Mouse (Mus musculus): ENCODE data around the gene Gm21680. TPM values are rescaled to one million over a fixed set of nuclear protein-coding genes. Genes with fewer than 3 reads are reported as not detected.

Gene Gm21680
- polyA plus RNA-seq (2014; fragmentation: Illumina TruSeq; extraction: RNeasy Lipid Tissue Mini Kit (QIAGEN cat#74804); ENCODE audit: low replicate concordance), result not detected

GRCm38 (mm10) chr5:25972563-25972962 is at the start of gene Gm21680:
TSS of gene Gm21680 (minus strand) at chr5:25972663.

GRCm38 (mm10) chr5:26004698-26005097 is 32.2 kb upstream of the Gm21680 start, which contains the start of gene Gm1979:
TSS of gene Gm1979 (minus strand) at chr5:26004798.

DNA sequence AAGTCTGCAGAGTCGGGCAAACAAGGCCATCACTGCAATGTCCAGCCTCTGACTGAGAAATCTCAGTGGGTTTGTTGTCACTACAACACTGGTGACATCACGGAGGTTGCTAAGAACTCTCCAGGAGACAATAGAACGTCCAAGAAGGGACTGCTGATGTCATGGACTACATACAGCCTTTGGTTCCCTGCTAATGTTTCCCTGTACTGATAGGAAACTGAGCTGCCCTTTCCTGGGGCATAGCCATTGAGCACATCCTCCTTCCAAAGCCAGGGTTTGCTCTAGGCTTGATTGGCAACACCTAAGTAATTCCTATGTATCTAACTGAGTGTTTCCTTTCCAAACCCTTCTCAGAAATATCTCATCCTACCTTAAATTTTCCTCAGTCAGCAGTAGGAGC is 16.1 kb upstream of the Gm21680 start, which contains the start of gene Gm21698:
TSS of gene Gm21698 (minus strand) at position 101 of the 400 bp plus-strand sequence.

GRCm38 (mm10) chr5:25954317-25954716 is 18.1 kb downstream of the Gm21680 start, which contains the start of gene Gm21671:
TSS of gene Gm21671 (minus strand) at chr5:25954417.

GRCm38 (mm10) chr5:25942281-25942680 is 30.2 kb downstream of the Gm21680 start, which contains the start of gene Gm21663:
TSS of gene Gm21663 (minus strand) at chr5:25942381.

Other genes with a start within 250 kb of the Gm21680 start
- 0.19 TPM for gene Actr3b, start 212.7 kb downstream of the Gm21680 start, polyA plus RNA-seq (2014; fragmentation: Illumina TruSeq; extraction: RNeasy Lipid Tissue Mini Kit (QIAGEN cat#74804); ENCODE audit: low replicate concordance)
- gene Gm21663, start 30.3 kb downstream of the Gm21680 start, polyA plus RNA-seq (2014; fragmentation: Illumina TruSeq; extraction: RNeasy Lipid Tissue Mini Kit (QIAGEN cat#74804); ENCODE audit: low replicate concordance), result not detected
- gene Gm21671, start 18.2 kb downstream of the Gm21680 start, polyA plus RNA-seq (2014; fragmentation: Illumina TruSeq; extraction: RNeasy Lipid Tissue Mini Kit (QIAGEN cat#74804); ENCODE audit: low replicate concordance), result not detected
- gene Gm21698, start 16.0 kb upstream of the Gm21680 start, polyA plus RNA-seq (2014; fragmentation: Illumina TruSeq; extraction: RNeasy Lipid Tissue Mini Kit (QIAGEN cat#74804); ENCODE audit: low replicate concordance), result not detected
- gene Gm1979, start 32.1 kb upstream of the Gm21680 start, polyA plus RNA-seq (2014; fragmentation: Illumina TruSeq; extraction: RNeasy Lipid Tissue Mini Kit (QIAGEN cat#74804); ENCODE audit: low replicate concordance), result not detected
- gene Gm5862, start 50.3 kb upstream of the Gm21680 start, polyA plus RNA-seq (2014; fragmentation: Illumina TruSeq; extraction: RNeasy Lipid Tissue Mini Kit (QIAGEN cat#74804); ENCODE audit: low replicate concordance), result not detected
- not detected for gene Speer4a, start 66.9 kb upstream of the Gm21680 start, polyA plus RNA-seq (2014; fragmentation: Illumina TruSeq; extraction: RNeasy Lipid Tissue Mini Kit (QIAGEN cat#74804); ENCODE audit: low replicate concordance)
- not detected for gene Gm7347, start 85.9 kb upstream of the Gm21680 start, polyA plus RNA-seq (2014; fragmentation: Illumina TruSeq; extraction: RNeasy Lipid Tissue Mini Kit (QIAGEN cat#74804); ENCODE audit: low replicate concordance)
- not detected for gene Gm10471, start 116.6 kb upstream of the Gm21680 start, polyA plus RNA-seq (2014; fragmentation: Illumina TruSeq; extraction: RNeasy Lipid Tissue Mini Kit (QIAGEN cat#74804); ENCODE audit: low replicate concordance)
- gene 5031410I06Rik, start 132.7 kb upstream of the Gm21680 start, polyA plus RNA-seq (2014; fragmentation: Illumina TruSeq; extraction: RNeasy Lipid Tissue Mini Kit (QIAGEN cat#74804); ENCODE audit: low replicate concordance), result not detected
- gene Gm10220, start 148.8 kb upstream of the Gm21680 start, polyA plus RNA-seq (2014; fragmentation: Illumina TruSeq; extraction: RNeasy Lipid Tissue Mini Kit (QIAGEN cat#74804); ENCODE audit: low replicate concordance), result not detected

Data from small intestine, adult 10 weeks (tissue).